Mouse (Mus musculus): ENCODE data around the gene Mcm5. TPM values are rescaled to one million over a fixed set of nuclear protein-coding genes. Genes with fewer than 3 reads are reported as not detected.

The Mcm5 gene
- polyA plus RNA-seq, 1 experiment from 2014 or later: 141 TPM

DNA sequence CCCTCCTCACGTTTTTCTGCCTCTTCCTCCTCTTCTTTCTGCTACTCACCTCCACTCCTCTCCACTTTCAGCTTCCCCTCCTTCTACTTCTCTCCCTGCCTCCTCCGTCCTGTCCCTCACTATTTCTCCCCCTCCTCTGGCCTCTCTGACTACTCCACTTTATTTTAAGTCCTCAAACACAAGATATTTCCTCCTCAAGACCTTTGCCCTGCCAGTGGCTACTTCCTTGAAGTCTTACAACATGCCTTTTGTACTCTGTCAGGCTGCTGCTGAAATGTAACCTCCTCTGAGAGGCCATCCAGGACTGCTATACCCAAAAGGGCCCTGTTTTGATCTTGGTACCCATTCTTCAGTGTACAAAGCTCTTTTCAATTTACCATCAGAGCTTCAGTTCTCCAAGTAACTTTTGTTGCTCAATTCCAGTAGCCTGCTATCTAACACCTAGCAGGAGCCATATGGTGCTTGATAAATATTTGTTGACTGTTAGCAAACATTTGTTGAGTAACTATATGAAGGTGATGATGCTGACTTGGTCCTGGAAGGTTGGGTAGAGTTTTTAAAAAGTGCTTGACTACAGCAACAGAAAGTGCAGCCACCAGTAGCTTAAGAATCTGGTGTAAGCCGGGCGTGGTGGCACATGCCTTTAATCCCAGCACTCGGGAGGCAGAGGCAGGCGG, 62.8 kb downstream of the Mcm5 start:
- H3K27me3 ChIP-seq (ENCODE audit: control insufficient read depth, insufficient read depth, low read length): no peaks in the 10 kb centered on the region
- WGBS: 71% methylated on average over 6 of the region's 6 CpGs
- ATAC-seq (ENCODE audit: insufficient number of reproducible peaks, insufficient read depth, low FRiP score, low read depth): no peak
- H3K4me2 ChIP-seq (replicated peaks; ENCODE audit: low read depth, low read length): no peak overlapping the region
- H3K9me3 ChIP-seq (ENCODE audit: control insufficient read depth, low read depth, low read length): no peaks in the 10 kb centered on the region
- no peaks in the 10 kb centered on the region for H3K36me3 ChIP-seq (ENCODE audit: control insufficient read depth, insufficient read depth, low read length)
- no peak overlapping the region for H3K27ac ChIP-seq (ENCODE audit: low read length)
- H3K4me3 ChIP-seq (ENCODE audit: low read depth, low read length): no peak overlapping the region
- H3K9ac ChIP-seq (replicated peaks; ENCODE audit: low read depth, low read length): no peak overlapping the region
- H3K4me1 ChIP-seq (ENCODE audit: control insufficient read depth, insufficient read depth, low read length): peaks cover 3% of the 10 kb centered on the region; the same call in 1 of the 2 replicates

Other genes with a start within 250 kb of the Mcm5 start
- gene Isx, start 236.4 kb upstream of the Mcm5 start, polyA plus RNA-seq (2014; fragmentation: Nextera tagmentation; extraction: Ambion mirVana): 4.6 and 5.0 TPM in 2 replicates
- 44.4 and 51.5 TPM in 2 replicates for gene Hmgxb4, start 116.2 kb upstream of the Mcm5 start, polyA plus RNA-seq (2014; fragmentation: Nextera tagmentation; extraction: Ambion mirVana)
- 24.1 and 27.5 TPM in 2 replicates for gene Tom1, start 75.9 kb upstream of the Mcm5 start, polyA plus RNA-seq (2014; fragmentation: Nextera tagmentation; extraction: Ambion mirVana)
- gene Hmox1, start 15.9 kb upstream of the Mcm5 start, polyA plus RNA-seq (2014; fragmentation: Nextera tagmentation; extraction: Ambion mirVana): 7.7 and 8.7 TPM in 2 replicates
- gene Rasd2, start 104.4 kb downstream of the Mcm5 start, polyA plus RNA-seq (2014; fragmentation: Nextera tagmentation; extraction: Ambion mirVana): 2.6 and 2.7 TPM in 2 replicates

All from stomach, embryonic 14.5 days (tissue).